Comparison of ENCODE assay signal across 10 mouse cellular contexts in the genomic region with DNA sequence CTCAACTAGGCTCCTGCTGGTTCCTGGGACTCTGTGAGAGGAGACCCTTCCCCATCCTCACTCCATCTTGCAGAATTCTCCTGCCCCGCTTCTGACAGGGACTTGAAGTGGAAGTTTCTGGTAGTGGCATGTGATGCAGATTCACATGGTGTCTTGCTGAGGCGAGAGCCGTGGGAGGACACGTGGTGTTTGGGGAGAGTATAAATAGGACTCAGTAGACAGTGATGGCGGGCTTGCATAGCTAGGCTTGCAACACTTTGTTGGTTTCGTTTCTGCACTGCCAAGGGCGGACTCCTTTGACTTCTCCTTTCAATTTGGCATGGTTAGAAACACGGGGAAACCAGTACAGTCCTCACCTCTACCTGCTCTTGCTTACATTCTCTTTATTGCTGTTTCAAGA. TPM values are rescaled to one million over a fixed set of nuclear protein-coding genes. Genes with fewer than 3 reads are reported as not detected.
DNase-seq lines count a peak whose midpoint lies in the region; ATAC-seq lines count a peak whose summit lies in the region.
"Had no signal": no experiment of that assay in that cellular context is flagged by ENCODE, and none has a peak within 500 bp of the region (broad histone marks: within the 10 kb centered on the region; RNA-seq: fewer than 3 reads in every experiment).

No protein-coding gene starts in this region.

- no peak overlapping the region for H3K4me3 ChIP-seq in heart, embryonic 11.5 days (ENCODE audit: low read depth, low read length)
- H3K4me3 ChIP-seq in forebrain, embryonic 16.5 days (replicated peaks; ENCODE audit: low read length) = no peak overlapping the region
- H3K4me3 ChIP-seq: megakaryocyte, embryonic 14.5 days had no signal

- intact Hi-C loops in left cerebral cortex, postnatal 14 days (cut with DNase I) = no loop called here

- no peak overlapping the region for H3K9ac ChIP-seq in heart, embryonic 11.5 days (ENCODE audit: low read depth, low read length)
- H3K9ac ChIP-seq in forebrain, embryonic 16.5 days (replicated peaks; ENCODE audit: low read depth, low read length) = no peak overlapping the region

- H3K27ac ChIP-seq in heart, embryonic 11.5 days (ENCODE audit: low read depth, low read length) = no peak overlapping the region
- H3K27ac ChIP-seq in forebrain, embryonic 16.5 days (ENCODE audit: low read length) = no peak overlapping the region

- no peak overlapping the region for H3K4me2 ChIP-seq in heart, embryonic 11.5 days
- no peak overlapping the region for H3K4me2 ChIP-seq in forebrain, embryonic 16.5 days (ENCODE audit: low read length)

- H3K9me3 ChIP-seq in heart, embryonic 11.5 days (replicated peaks; ENCODE audit: control insufficient read depth, low read length) = no peaks in the 10 kb centered on the region
- H3K9me3 ChIP-seq in forebrain, embryonic 16.5 days (ENCODE audit: control insufficient read depth, low read length) = no peaks in the 10 kb centered on the region

- WGBS in heart, embryonic 11.5 days (ENCODE audit: insufficient replicate concordance) = 75% methylated on average over 8 of the region's 8 CpGs
- 89% methylated on average over 8 of the region's 8 CpGs for WGBS in forebrain, embryonic 16.5 days

- H3K36me3 ChIP-seq in heart, embryonic 11.5 days (ENCODE audit: control insufficient read depth, insufficient read depth, low read length) = no peaks in the 10 kb centered on the region
- no peaks in the 10 kb centered on the region for H3K36me3 ChIP-seq in forebrain, embryonic 16.5 days (ENCODE audit: control insufficient read depth, insufficient read depth)

- no peak for ATAC-seq in heart, embryonic 11.5 days (replicated peaks; ENCODE audit: insufficient number of reproducible peaks, low FRiP score, low TSS enrichment)
- peak; percentile 87 for ATAC-seq in CD4-positive, CD25-positive, alpha-beta regulatory T cell, adult 4 months
- no peak for ATAC-seq in forebrain, embryonic 16.5 days

- no peaks in the 10 kb centered on the region for H3K27me3 ChIP-seq in heart, embryonic 11.5 days (ENCODE audit: control insufficient read depth, insufficient read depth, low read length)
- no peaks in the 10 kb centered on the region for H3K27me3 ChIP-seq in forebrain, embryonic 16.5 days (replicated peaks; ENCODE audit: control insufficient read depth, insufficient read depth, low read length)
- H3K27me3 ChIP-seq: megakaryocyte, embryonic 14.5 days had no signal

- no peaks in the 10 kb centered on the region for H3K4me1 ChIP-seq in heart, embryonic 11.5 days (ENCODE audit: control insufficient read depth, insufficient read depth, low read length)
- no peaks in the 10 kb centered on the region for H3K4me1 ChIP-seq in forebrain, embryonic 16.5 days (replicated peaks; ENCODE audit: control insufficient read depth, insufficient read depth, low read length)

- peak; percentile 98 for DNase-seq in heart, adult 11 months
- DNase-seq in left cerebral cortex, postnatal 14 days (ENCODE audit: low spot score in 2 of 2) = peak; percentile 37 to 53
- DNase-seq in natural killer cell, adult 2 months (ENCODE audit: low spot score in 2 of 2) = peak; percentile 47 to 76
- no peak for DNase-seq in thymus, postnatal 4 days
- DNase-seq in embryo, embryonic 11 days = no peak

RNA-seq across cellular contexts. Expression of a gene that starts 11.8 kb away (rescaled TPM):
- not detected in 2 replicates for polyA plus RNA-seq in heart, embryonic 11.5 days (2014; fragmentation: Nextera tagmentation; extraction: Ambion mirVana)
- polyA plus RNA-seq in CD4-positive, CD25-positive, alpha-beta regulatory T cell, adult 4 months (2017; shearing (Covaris generic)) = 100 to 1,000 TPM in 1 of 2 experiments, 10 to 100 TPM in 1; 52.9 to 159 TPM
- not detected for total RNA-seq in left cerebral cortex, postnatal 14 days (2021)
- polyA plus RNA-seq in forebrain, embryonic 16.5 days (2015; fragmentation: Nextera tagmentation; extraction: Ambion mirVana) = 0.20 TPM in 1 of 2 replicates, not detected in the other

RNA-seq across cellular contexts. Expression of a gene that starts 33.8 kb away (rescaled TPM):
- not detected in 2 replicates for polyA plus RNA-seq in heart, embryonic 11.5 days (2014; fragmentation: Nextera tagmentation; extraction: Ambion mirVana)
- polyA plus RNA-seq in CD4-positive, CD25-positive, alpha-beta regulatory T cell, adult 4 months (2017; shearing (Covaris generic)) = 10 to 100 TPM; 12.5 to 13.1 TPM
- total RNA-seq in left cerebral cortex, postnatal 14 days (2021) = under 1 TPM in 1 of 2 experiments, not detected in 1; 0.11 TPM
- not detected in 2 replicates for polyA plus RNA-seq in forebrain, embryonic 16.5 days (2015; fragmentation: Nextera tagmentation; extraction: Ambion mirVana)
- total RNA-seq: layer of hippocampus, adult 18-20 months had no signal

Comparison
In these comparisons a context has a peak if more than half of its experiments do, and no peak if none do; other contexts are left out.
1. DNase-seq: peak in heart, adult 11 months (single experiment), left cerebral cortex, postnatal 14 days (2 of 2) and natural killer cell, adult 2 months (2 of 2); none in thymus, postnatal 4 days (single experiment) and embryo, embryonic 11 days (single experiment).
2. RNA of a gene that starts 11.8 kb away (polyA plus RNA-seq): 52.9 to 159 TPM in CD4-positive, CD25-positive, alpha-beta regulatory T cell, adult 4 months; 0.20 TPM in forebrain, embryonic 16.5 days and not detected in heart, embryonic 11.5 days; every median in the first group is over 10 times any median in the second.
3. RNA of a gene that starts 33.8 kb away (polyA plus RNA-seq): 12.5 to 13.1 TPM in CD4-positive, CD25-positive, alpha-beta regulatory T cell, adult 4 months; not detected in forebrain, embryonic 16.5 days and not detected in heart, embryonic 11.5 days; every median in the first group is over 10 times any median in the second.